ENCODE assay signal across 22 mouse cellular contexts in genomic region chr2:141700759-141701452, GRCm38 (mm10).
DNase-seq lines count a peak whose midpoint lies in the region; ATAC-seq and TF ChIP-seq lines count a peak whose summit lies in the region.
"Had no signal": no experiment of that assay in that cellular context is flagged by ENCODE, and none has a peak within 500 bp of the region (broad histone marks: within the 10 kb centered on the region; RNA-seq: fewer than 3 reads in every experiment).

No protein-coding gene starts in this region.

- H3K27me3 ChIP-seq in forebrain, embryonic 16.5 days (replicated peaks; ENCODE audit: control insufficient read depth, insufficient read depth, low read length): no peaks in the 10 kb centered on the region
- no peaks in the 10 kb centered on the region for H3K27me3 ChIP-seq in forebrain, embryonic 13.5 days
- H3K27me3 ChIP-seq in kidney, embryonic 16.5 days (ENCODE audit: insufficient read depth, low read length): no peaks in the 10 kb centered on the region
- H3K27me3 ChIP-seq in midbrain, embryonic 14.5 days (ENCODE audit: control insufficient read depth, insufficient read depth, low read length): no peaks in the 10 kb centered on the region
- H3K27me3 ChIP-seq in midbrain, embryonic 13.5 days: no peaks in the 10 kb centered on the region
- H3K27me3 ChIP-seq: CH12.LX; hindbrain, embryonic 12.5 days; limb, embryonic 12.5 days; stomach, embryonic 15.5 days had no signal

- no peak for DNase-seq in kidney, postnatal 25 days
- DNase-seq in midbrain, embryonic 14.5 days: peak; percentile 32
- DNase-seq in embryo, embryonic 10.5 days (ENCODE audit: low spot score): peak; percentile 20
- DNase-seq in left cerebral cortex, adult 2 months (ENCODE audit: extremely low spot score in 1 of 2, low spot score in 2 of 2): no peak
- DNase-seq: adrenal gland, postnatal 25 days; cerebellum, adult 8-10 months; gastrocnemius, postnatal 25 days; heart, adult 2 months; kidney, adult 2 months; lung, postnatal 14 days; retina, postnatal 1 day; thymus, adult 18-20 months had no signal

- no peak overlapping the region for H3K4me3 ChIP-seq in forebrain, embryonic 16.5 days (replicated peaks; ENCODE audit: low read length)
- H3K4me3 ChIP-seq in forebrain, embryonic 13.5 days: no peak overlapping the region
- no peak overlapping the region for H3K4me3 ChIP-seq in kidney, embryonic 16.5 days (ENCODE audit: low read length)
- H3K4me3 ChIP-seq in midbrain, embryonic 14.5 days (replicated peaks; ENCODE audit: low read depth, low read length): no peak overlapping the region
- H3K4me3 ChIP-seq in midbrain, embryonic 13.5 days (replicated peaks): no peak overlapping the region
- H3K4me3 ChIP-seq in left cerebral cortex, adult 2 months: no peak overlapping the region
- H3K4me3 ChIP-seq: heart, adult 2 months; hindbrain, embryonic 12.5 days; limb, embryonic 12.5 days; stomach, embryonic 15.5 days had no signal

- H3K4me2 ChIP-seq in forebrain, embryonic 16.5 days (ENCODE audit: low read length): peak overlapping the region; percentile 9; the same call in 1 of the 2 replicates
- H3K4me2 ChIP-seq in forebrain, embryonic 13.5 days: no peak overlapping the region
- H3K4me2 ChIP-seq in kidney, embryonic 16.5 days (replicated peaks; ENCODE audit: low read depth, low read length): 0 out of 2 replicates have a peak overlapping the region, but pooled peaks have one; percentile 12
- H3K4me2 ChIP-seq in midbrain, embryonic 14.5 days (ENCODE audit: low read length): no peak overlapping the region
- H3K4me2 ChIP-seq in midbrain, embryonic 13.5 days (replicated peaks): no peak overlapping the region
- H3K4me2 ChIP-seq: hindbrain, embryonic 12.5 days; limb, embryonic 12.5 days; stomach, embryonic 15.5 days had no signal

- peaks cover 9% of the 10 kb centered on the region for H3K4me1 ChIP-seq in forebrain, embryonic 16.5 days (replicated peaks; ENCODE audit: control insufficient read depth, insufficient read depth, low read length)
- H3K4me1 ChIP-seq in forebrain, embryonic 13.5 days: 0 out of 2 replicates have a peak, but pooled peaks cover 4% of the 10 kb centered on the region
- H3K4me1 ChIP-seq in kidney, embryonic 16.5 days (ENCODE audit: insufficient read depth, low read length): no peaks in the 10 kb centered on the region
- no peaks in the 10 kb centered on the region for H3K4me1 ChIP-seq in midbrain, embryonic 14.5 days (ENCODE audit: control insufficient read depth, insufficient read depth, low read length)
- H3K4me1 ChIP-seq in midbrain, embryonic 13.5 days (replicated peaks): no peaks in the 10 kb centered on the region
- H3K4me1 ChIP-seq: hindbrain, embryonic 12.5 days; limb, embryonic 12.5 days; stomach, embryonic 15.5 days had no signal

- intact Hi-C loops in left cerebral cortex, adult 2 months (cut with DNase I): no loop called here

- H3K36me3 ChIP-seq in forebrain, embryonic 16.5 days (ENCODE audit: control insufficient read depth, insufficient read depth): no peaks in the 10 kb centered on the region
- H3K36me3 ChIP-seq in forebrain, embryonic 13.5 days (ENCODE audit: poor library complexity, severe bottlenecking): no peaks in the 10 kb centered on the region
- H3K36me3 ChIP-seq in kidney, embryonic 16.5 days (ENCODE audit: insufficient read depth, low read length): no peaks in the 10 kb centered on the region
- H3K36me3 ChIP-seq in midbrain, embryonic 14.5 days (ENCODE audit: control insufficient read depth, insufficient read depth, low read length): no peaks in the 10 kb centered on the region
- no peaks in the 10 kb centered on the region for H3K36me3 ChIP-seq in midbrain, embryonic 13.5 days
- H3K36me3 ChIP-seq: hindbrain, embryonic 12.5 days; limb, embryonic 12.5 days; stomach, embryonic 15.5 days had no signal

- peak; percentile 71 for ATAC-seq in forebrain, embryonic 16.5 days
- no peak for ATAC-seq in forebrain, embryonic 13.5 days
- ATAC-seq in kidney, embryonic 16.5 days (ENCODE audit: low FRiP score, low TSS enrichment): no peak
- ATAC-seq in midbrain, embryonic 14.5 days (ENCODE audit: low FRiP score, low TSS enrichment): no peak
- no peak for ATAC-seq in midbrain, embryonic 13.5 days
- ATAC-seq: inflammation-experienced regulatory T-cells, adult 6 months had no signal

- H3K9ac ChIP-seq in forebrain, embryonic 16.5 days (replicated peaks; ENCODE audit: low read depth, low read length): no peak overlapping the region; the same call in 1 of the 2 replicates
- no peak overlapping the region for H3K9ac ChIP-seq in forebrain, embryonic 13.5 days
- H3K9ac ChIP-seq in kidney, embryonic 16.5 days (replicated peaks; ENCODE audit: low read length): no peak overlapping the region
- no peak overlapping the region for H3K9ac ChIP-seq in midbrain, embryonic 14.5 days (replicated peaks; ENCODE audit: low read length)
- H3K9ac ChIP-seq in midbrain, embryonic 13.5 days (replicated peaks): no peak overlapping the region
- H3K9ac ChIP-seq: hindbrain, embryonic 12.5 days; limb, embryonic 12.5 days; liver, embryonic 14.5 days; stomach, embryonic 15.5 days had no signal

- no peak for TF ChIP-seq CTCF in left cerebral cortex, adult 2 months (IDR thresholded peaks at IDR 0.05)

- H3K27ac ChIP-seq in forebrain, embryonic 16.5 days (ENCODE audit: low read length): peak overlapping the region; percentile 41; the same call in 1 of the 2 replicates
- no peak overlapping the region for H3K27ac ChIP-seq in forebrain, embryonic 13.5 days
- no peak overlapping the region for H3K27ac ChIP-seq in kidney, embryonic 16.5 days (ENCODE audit: low read length)
- H3K27ac ChIP-seq in midbrain, embryonic 14.5 days (replicated peaks; ENCODE audit: low read depth, low read length): no peak overlapping the region
- H3K27ac ChIP-seq in midbrain, embryonic 13.5 days: no peak overlapping the region
- no peak overlapping the region for H3K27ac ChIP-seq in left cerebral cortex, adult 2 months
- H3K27ac ChIP-seq: heart, adult 2 months; hindbrain, embryonic 12.5 days; limb, embryonic 12.5 days; liver, embryonic 14.5 days; stomach, embryonic 15.5 days had no signal

- 56% methylated on average over 7 of the region's 7 CpGs for WGBS in forebrain, embryonic 16.5 days
- 74% methylated on average over 7 of the region's 7 CpGs for WGBS in forebrain, embryonic 13.5 days
- 21% methylated on average over 7 of the region's 7 CpGs for WGBS in kidney, embryonic 16.5 days
- WGBS in midbrain, embryonic 14.5 days: 66% methylated on average over 7 of the region's 7 CpGs
- 67% methylated on average over 7 of the region's 7 CpGs for WGBS in midbrain, embryonic 13.5 days

- no peaks in the 10 kb centered on the region for H3K9me3 ChIP-seq in forebrain, embryonic 16.5 days (ENCODE audit: control insufficient read depth, low read length)
- H3K9me3 ChIP-seq in forebrain, embryonic 13.5 days (replicated peaks): no peaks in the 10 kb centered on the region
- H3K9me3 ChIP-seq in kidney, embryonic 16.5 days (ENCODE audit: low read length): no peaks in the 10 kb centered on the region
- H3K9me3 ChIP-seq in midbrain, embryonic 14.5 days (ENCODE audit: control insufficient read depth, low read length): no peaks in the 10 kb centered on the region
- H3K9me3 ChIP-seq in midbrain, embryonic 13.5 days: no peaks in the 10 kb centered on the region
- H3K9me3 ChIP-seq: hindbrain, embryonic 12.5 days; limb, embryonic 12.5 days; stomach, embryonic 15.5 days had no signal

Comparison
In these comparisons a context has a peak if more than half of its experiments do, and no peak if none do; other contexts are left out.
1. H3K4me2 ChIP-seq: peak in forebrain, embryonic 16.5 days (single experiment) and kidney, embryonic 16.5 days (single experiment); none in forebrain, embryonic 13.5 days (single experiment), midbrain, embryonic 14.5 days (single experiment) and midbrain, embryonic 13.5 days (single experiment).
2. DNase-seq: peak in midbrain, embryonic 14.5 days (single experiment) and embryo, embryonic 10.5 days (single experiment); none in kidney, postnatal 25 days (0 of 2) and left cerebral cortex, adult 2 months (0 of 2).